Mouse (Mus musculus) heart, postnatal 25 days (tissue): ENCODE measurements around the gene Fam71f1. TPM values are rescaled to one million over a fixed set of nuclear protein-coding genes. Genes with fewer than 3 reads are reported as not detected.
A peak's percentile ranks its signal among the peaks of the same experiment; 100 is the strongest.
"Not testable (repeated sequence)": the region's sequence is repeated elsewhere in the genome, so short reads cannot be mapped to it uniquely, and the experiment has no call there.

Experiments
- DNase-seq: peaks from one replicate; pipeline ENCODE4 v3.0.0; 2022; ENCODE audit warnings: low spot score
- intact Hi-C: fragments of 180-260 bp; cut with DNase I; formaldehyde crosslinking; loops from one replicate; pipeline ENCODE4 v1.15.1; 2025
- total RNA-seq, 2 experiments: library from RNA; stranded (reverse); gene quantifications; 2 replicates each; pipeline ENCODE4 v1.2.3; 2021

Fam71f1 gene
- total RNA-seq, 2 experiments from 2014 or later = not detected

DNA sequence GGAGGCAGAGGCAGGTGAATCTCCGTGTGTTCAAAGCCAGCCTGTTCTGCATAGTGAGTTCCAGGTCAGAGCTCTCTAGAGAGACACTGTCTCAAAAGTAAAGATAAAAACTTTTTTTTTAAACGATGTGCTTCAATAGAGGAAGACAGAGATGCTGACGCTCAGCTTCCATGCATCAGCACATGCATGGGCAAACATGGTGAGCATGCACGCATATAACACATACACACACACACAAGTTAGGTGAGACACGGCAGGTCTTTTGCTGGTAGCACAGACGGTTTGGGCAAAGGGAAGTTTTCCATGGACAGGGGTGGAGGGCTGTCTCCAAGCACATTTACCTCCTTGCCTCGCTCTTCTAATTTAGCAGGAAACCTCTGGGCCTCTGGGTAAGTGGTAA, 3.2 kb downstream of the Fam71f1 start:
- intact Hi-C loops = no loop called here
- no peak for DNase-seq

GRCm38 (mm10) chr6:29322735-29323134, 3.8 kb downstream of the Fam71f1 start:
- intact Hi-C loops = no loop called here
- no peak for DNase-seq

- DNase-seq = no peak
- intact Hi-C loops = no loop called here
Observed at GRCm38 (mm10) chr6:29326961-29327360, 8.0 kb downstream of the Fam71f1 start.

GRCm38 (mm10) chr6:29329514-29329913, 10.6 kb downstream of the Fam71f1 start:
- no peak for DNase-seq
- intact Hi-C loops = no loop called here

GRCm38 (mm10) chr6:29346512-29346911, 27.6 kb downstream of the Fam71f1 start:
- DNase-seq, intact Hi-C loops: not testable (repeated sequence)

GRCm38 (mm10) chr6:29347189-29347588, 28.2 kb downstream of the Fam71f1 start:
- DNase-seq = no peak
- intact Hi-C loops = no loop called here

DNA sequence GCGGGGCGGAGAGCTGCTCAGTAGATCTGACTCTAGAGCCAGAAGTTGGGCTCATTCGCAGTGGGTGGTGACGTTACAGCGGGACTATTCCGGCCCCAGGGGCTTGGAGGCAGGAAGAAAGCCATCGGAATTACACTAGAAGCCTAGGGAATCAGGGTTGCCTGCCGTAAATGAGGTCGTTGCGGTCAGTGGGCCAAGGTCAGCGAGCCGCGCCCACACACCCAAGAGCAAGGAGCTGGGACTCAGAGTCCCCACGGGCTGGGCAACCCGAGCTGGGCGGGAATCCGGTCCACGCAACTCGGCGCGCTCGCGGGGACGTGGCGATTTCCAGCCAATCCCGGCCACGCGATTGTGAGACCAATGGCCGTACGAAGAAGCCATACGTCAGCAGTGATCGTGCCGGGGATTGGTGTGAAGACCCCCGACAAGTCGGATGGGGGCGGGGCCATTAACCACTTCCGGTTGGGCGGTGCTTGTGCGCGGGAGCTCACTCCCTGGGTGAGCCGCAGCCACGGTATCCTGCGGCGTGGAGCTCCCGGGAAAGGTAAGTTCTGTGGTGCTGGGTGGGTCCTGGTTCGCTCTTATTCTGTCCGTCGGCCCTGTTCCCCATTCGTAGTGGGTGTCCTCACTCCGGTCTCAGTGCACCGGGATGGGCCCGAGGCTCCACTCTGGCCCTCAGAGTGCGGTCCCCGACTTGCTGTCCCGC, 28.9 kb downstream of the Fam71f1 start, which contains the start of gene Calu:
TSS of gene Calu (plus strand) at position 405 of the 706 bp plus-strand sequence.
- DNase-seq = peak; percentile 99
- intact Hi-C loops = no loop called here

DNA sequence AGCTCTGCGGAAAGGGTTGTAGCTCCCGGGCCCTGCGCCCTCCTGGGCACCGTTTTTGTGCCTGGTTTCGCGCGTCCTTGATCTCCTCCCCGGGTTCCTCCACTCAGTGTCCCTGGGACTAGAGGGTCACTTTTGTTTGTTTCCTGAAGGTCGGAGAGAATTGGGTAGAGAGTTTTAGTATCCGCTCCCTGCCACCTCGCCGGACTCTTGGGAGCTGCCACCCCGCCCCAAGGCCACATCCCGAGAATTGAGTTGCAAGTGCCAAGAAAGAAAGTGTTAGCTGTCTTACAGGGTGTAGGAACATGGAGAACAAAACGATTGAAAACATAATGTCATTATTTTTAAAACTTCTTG, 29.4 kb downstream of the Fam71f1 start:
- intact Hi-C loops = no loop called here
- no peak for DNase-seq

DNA sequence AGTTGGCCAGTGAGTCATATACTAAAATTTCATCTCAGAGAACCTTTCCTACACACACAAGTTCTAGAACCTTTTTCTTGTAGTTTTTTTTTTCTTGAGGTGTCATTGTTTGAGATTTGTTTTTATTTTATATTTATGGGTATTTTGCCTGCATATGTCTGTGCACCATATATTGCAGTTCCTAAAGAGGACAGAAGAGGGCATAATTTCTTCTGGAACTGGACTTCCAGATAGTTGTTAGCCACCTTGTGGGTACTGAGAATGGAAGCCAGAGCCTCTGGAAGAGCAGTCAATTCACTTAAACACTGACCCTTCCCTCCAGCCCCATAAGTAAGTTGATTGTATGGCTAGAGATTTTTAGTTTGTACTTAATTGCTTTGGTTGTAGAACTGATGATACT, 32.7 kb downstream of the Fam71f1 start:
- DNase-seq = no peak
- intact Hi-C loops = no loop called here

GRCm38 (mm10) chr6:29352816-29353215, 33.9 kb downstream of the Fam71f1 start:
- intact Hi-C loops = no loop called here
- DNase-seq = no peak

- no peak for DNase-seq
- intact Hi-C loops = no loop called here
Observed at GRCm38 (mm10) chr6:29359386-29359785, 40.4 kb downstream of the Fam71f1 start.

GRCm38 (mm10) chr6:29360211-29360610, 41.3 kb downstream of the Fam71f1 start:
- intact Hi-C loops = loop anchor here (5.0 kb wide), 1 partner anchor 77 kb away; no protein-coding TSS in a partner anchor
- DNase-seq = no peak

GRCm38 (mm10) chr6:29362246-29363128, 43.5 kb downstream of the Fam71f1 start:
- intact Hi-C loops = loop anchor here (5.0 kb wide), 1 partner anchor 75 kb away; no protein-coding TSS in a partner anchor
- no peak for DNase-seq

DNA sequence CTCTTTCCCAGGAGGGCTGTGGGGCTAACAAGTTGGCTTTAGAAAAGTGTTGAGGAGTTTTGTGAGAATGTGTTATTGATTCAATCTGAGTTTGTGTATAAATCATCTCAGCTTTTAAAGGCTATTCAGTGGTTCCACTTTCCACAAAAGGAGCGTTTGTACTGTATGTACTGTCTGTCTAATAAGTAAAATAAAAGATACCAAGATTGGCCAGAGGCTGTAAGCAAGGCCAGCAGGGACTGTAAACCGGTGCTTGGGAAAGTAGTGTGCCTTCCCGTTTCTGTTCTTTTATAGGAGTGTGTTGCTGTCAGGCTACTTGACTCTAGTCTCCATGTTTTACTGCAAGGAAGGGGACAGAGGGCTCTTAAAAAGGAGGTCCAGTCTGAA, 44.2 kb downstream of the Fam71f1 start:
- intact Hi-C loops = loop anchor here (5.0 kb wide), 1 partner anchor 74 kb away; no protein-coding TSS in a partner anchor
- no peak for DNase-seq

DNA sequence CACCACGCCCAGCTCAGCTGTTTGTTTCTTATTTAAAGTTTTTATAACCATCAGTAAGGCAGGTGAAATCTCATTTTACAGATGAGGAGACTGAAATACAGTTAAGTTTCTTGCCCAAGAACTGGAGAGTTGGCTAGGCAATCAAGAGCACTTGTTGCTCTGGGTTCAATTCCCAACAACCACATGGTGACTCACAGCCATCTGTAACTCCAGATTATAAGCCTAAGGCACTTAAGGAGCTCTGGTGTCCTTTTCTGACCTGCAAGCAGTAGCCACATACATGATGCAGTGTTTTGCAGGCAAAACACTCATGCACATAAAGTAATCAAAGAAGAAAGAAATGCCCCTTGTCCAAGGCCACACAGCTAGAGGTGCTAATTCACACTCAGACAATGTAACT, 46.3 kb downstream of the Fam71f1 start:
- intact Hi-C loops = no loop called here
- no peak for DNase-seq

GRCm38 (mm10) chr6:29377386-29377785, 58.4 kb downstream of the Fam71f1 start:
- intact Hi-C loops = no loop called here

DNA sequence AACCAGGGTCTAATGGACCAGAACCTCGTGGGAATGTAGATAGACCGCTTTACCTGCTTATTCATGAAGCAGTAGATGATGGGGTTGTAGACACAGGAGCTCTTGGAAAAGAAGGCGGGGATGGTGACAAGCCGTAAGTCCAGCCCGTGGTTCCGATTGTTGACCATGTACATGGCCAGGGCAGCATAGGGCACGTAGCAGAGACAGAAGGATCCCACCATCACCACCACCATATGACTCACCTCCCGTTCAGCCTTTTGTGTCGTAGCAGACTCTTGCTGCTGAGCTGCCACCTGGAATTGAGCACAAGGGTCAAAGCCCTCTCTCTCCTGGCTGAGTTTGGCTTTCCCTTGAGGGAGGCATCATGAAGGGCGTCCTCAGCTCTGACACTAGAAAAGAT, 59.7 kb downstream of the Fam71f1 start:
- DNase-seq = no peak
- intact Hi-C loops = no loop called here

More at GRCm38 (mm10) chr6:29377386-29377785, 58.4 kb downstream of the Fam71f1 start:
- no peak for DNase-seq

GRCm38 (mm10) chr6:29379954-29380353, 61.0 kb downstream of the Fam71f1 start:
- no peak for DNase-seq
- intact Hi-C loops = no loop called here

GRCm38 (mm10) chr6:29382442-29382841, 63.5 kb downstream of the Fam71f1 start:
- DNase-seq = no peak
- intact Hi-C loops = no loop called here
